Mouse (Mus musculus) embryonic stem cell, embryonic (primary cell): ENCODE data around the gene Aplp1.

Experiments
- CTCF ChIA-PET, 4 experiments: fragments of 300-600 bp in 2 of 4; fragments of 350-600 bp in 2 of 4; sonication (Branson Sonifier 250); formaldehyde crosslinking; loops; one replicate each; lab custom pipeline; 2022; ENCODE audit warnings: inconsistent platforms in 2 of 4; lab: Charles Lee
- POLR2A ChIA-PET, 4 experiments: fragments of 300-600 bp in 2 of 4; fragments of 350-600 bp in 2 of 4; sonication (Branson Sonifier 250); formaldehyde crosslinking; loops; one replicate each; lab custom pipeline; 2022; ENCODE audit warnings: antibody characterized with exemption in 4 of 4, inconsistent platforms in 1 of 4; lab: Charles Lee

The Aplp1 gene

GRCm38 (mm10) chr7:30431793-30432192, 13.5 kb downstream of the Aplp1 start:
- CTCF ChIA-PET: interaction anchor here in 1 of 4 experiments (2.1 kb wide), 1 partner anchor 100 kb away, joined by 5 read pairs; no protein-coding TSS in a partner anchor
- POLR2A ChIA-PET: interaction anchor here in 2 of 4 experiments (1.1 to 3.1 kb wide), 2 partner anchors 56 kb away, joined by 3 to 9 read pairs; no protein-coding TSS in a partner anchor

GRCm38 (mm10) chr7:30430191-30430590, 15.1 kb downstream of the Aplp1 start:
- ChIA-PET POLR2A (interaction anchor here in 2 of 4 experiments (0.6 to 1.1 kb wide), 3 partner anchors 123 to 691 kb away, joined by 3 to 4 read pairs (median 3); no protein-coding TSS in a partner anchor), CTCF (interaction anchor here in 2 of 4 experiments (0.6 to 0.8 kb wide), 2 partner anchors 25 to 62 kb away, joined by 3 to 7 read pairs; no protein-coding TSS in a partner anchor)

- CTCF ChIA-PET: interaction anchor here in 1 of 4 experiments (0.8 kb wide), 1 partner anchor 26 kb away, joined by 7 read pairs; no protein-coding TSS in a partner anchor
- POLR2A ChIA-PET: no interaction called here
These were observed 16.0 kb downstream of the Aplp1 start for GRCm38 (mm10) chr7:30429327-30429726.

- ChIA-PET POLR2A (interaction anchor here in 3 of 4 experiments (0.6 to 4.5 kb wide), 11 partner anchors 9 to 268 kb away, joined by 3 to 23 read pairs (median 3); partner anchors contain the start of genes Tyrobp (in 2 of the 3), Thap8 (in 1 of the 3) and Wdr62 (in 1 of the 3)), CTCF (interaction anchor here (0.5 to 1.8 kb wide), 8 partner anchors 10 to 91 kb away, joined by 3 to 9 read pairs (median 4); no protein-coding TSS in a partner anchor)
These were observed 22.2 kb downstream of the Aplp1 start for GRCm38 (mm10) chr7:30423071-30423641.

- ChIA-PET POLR2A (interaction anchor here in 3 of 4 experiments (0.7 to 4.5 kb wide), 12 partner anchors 9 to 295 kb away, joined by 3 to 23 read pairs (median 4); partner anchors contain the start of genes Gm49396 (in 1 of the 3), Psenen (in 1 of the 3), Thap8 (in 1 of the 3) and Tyrobp (in 1 of the 3)), CTCF (interaction anchor here in 3 of 4 experiments (0.6 to 1.8 kb wide), 4 partner anchors 10 to 90 kb away, joined by 3 to 6 read pairs (median 4); no protein-coding TSS in a partner anchor)
These were observed 22.8 kb downstream of the Aplp1 start for GRCm38 (mm10) chr7:30422560-30422959.

- POLR2A ChIA-PET: interaction anchor here in 3 of 4 experiments (0.5 to 4.5 kb wide), 22 partner anchors 8 to 296 kb away, joined by 3 to 23 read pairs (median 4); partner anchors contain the start of genes Wdr62 (in 3 of the 3), Thap8 (in 2 of the 3), Aplp1 (in 1 of the 3) and Gm49396 (in 1 of the 3)
These were observed 23.4 kb downstream of the Aplp1 start for GRCm38 (mm10) chr7:30421890-30422435.

GRCm38 (mm10) chr7:30421175-30421889, 24.0 kb downstream of the Aplp1 start, which contains the start of gene Nfkbid:
Gene Nfkbid, plus strand, starts transcription at chr7:30421732.
- ChIA-PET CTCF (interaction anchor here in 2 of 4 experiments (0.6 to 1.8 kb wide), 4 partner anchors 28 to 611 kb away, joined by 3 to 6 read pairs (median 4); no protein-coding TSS in a partner anchor), POLR2A (interaction anchor here (0.5 to 4.5 kb wide), 21 partner anchors 12 to 296 kb away, joined by 3 to 23 read pairs (median 3); partner anchors contain the start of genes Wdr62 (in 3 of the 4), Thap8 (in 2 of the 4), Aplp1 (in 1 of the 4) and Gm49396 (in 1 of the 4))

More at GRCm38 (mm10) chr7:30421890-30422435, 23.4 kb downstream of the Aplp1 start:
- CTCF ChIA-PET: interaction anchor here in 3 of 4 experiments (0.6 to 1.8 kb wide), 5 partner anchors 11 to 90 kb away, joined by 3 to 6 read pairs (median 4); no protein-coding TSS in a partner anchor

- POLR2A ChIA-PET: interaction anchor here in 2 of 4 experiments (0.8 to 4.5 kb wide), 4 partner anchors 13 to 85 kb away, joined by 3 to 23 read pairs (median 4); no protein-coding TSS in a partner anchor
These were observed 24.7 kb downstream of the Aplp1 start for GRCm38 (mm10) chr7:30420673-30421072.

GRCm38 (mm10) chr7:30419561-30420499, 25.5 kb downstream of the Aplp1 start, which contains the start of gene Hcst:
Gene Hcst, minus strand, starts transcription at chr7:30419854.
- POLR2A ChIA-PET: interaction anchor here in 2 of 4 experiments (0.8 to 4.5 kb wide), 2 partner anchors 15 to 84 kb away, joined by 3 to 23 read pairs; no protein-coding TSS in a partner anchor
- CTCF ChIA-PET: no interaction called here

More at GRCm38 (mm10) chr7:30420673-30421072, 24.7 kb downstream of the Aplp1 start:
- CTCF ChIA-PET: no interaction called here

- CTCF ChIA-PET: interaction anchor here (0.5 to 1.3 kb wide), 6 partner anchors 9 to 191 kb away, joined by 3 to 4 read pairs (median 3); no protein-coding TSS in a partner anchor
These were observed 27.5 kb downstream of the Aplp1 start for GRCm38 (mm10) chr7:30417856-30418255.

GRCm38 (mm10) chr7:30413596-30413995, 31.7 kb downstream of the Aplp1 start, which contains the start of gene Tyrobp:
Gene Tyrobp, plus strand, starts transcription at chr7:30413760.
- CTCF ChIA-PET: interaction anchor here in 2 of 4 experiments (0.7 to 1.4 kb wide), 3 partner anchors 65 to 256 kb away, joined by 3 to 4 read pairs (median 3); no protein-coding TSS in a partner anchor
- POLR2A ChIA-PET: interaction anchor here in 3 of 4 experiments (0.6 to 1.3 kb wide), 5 partner anchors 9 to 98 kb away, joined by 3 read pairs; no protein-coding TSS in a partner anchor

More at GRCm38 (mm10) chr7:30417856-30418255, 27.5 kb downstream of the Aplp1 start:
- POLR2A ChIA-PET: interaction anchor here in 1 of 4 experiments (1.5 kb wide), 1 partner anchor 8 kb away, joined by 3 read pairs; no protein-coding TSS in a partner anchor

- ChIA-PET POLR2A (interaction anchor here in 2 of 4 experiments (0.6 to 1.3 kb wide), 3 partner anchors 12 to 67 kb away, joined by 3 read pairs; no protein-coding TSS in a partner anchor), CTCF (interaction anchor here in 1 of 4 experiments (1.4 kb wide), 1 partner anchor 65 kb away, joined by 3 read pairs; no protein-coding TSS in a partner anchor)
These were observed 32.6 kb downstream of the Aplp1 start for GRCm38 (mm10) chr7:30412735-30413147.

- POLR2A ChIA-PET: interaction anchor here in 2 of 4 experiments (0.6 to 2.3 kb wide), 3 partner anchors 12 to 160 kb away, joined by 3 to 7 read pairs (median 3); no protein-coding TSS in a partner anchor
- CTCF ChIA-PET: interaction anchor here in 1 of 4 experiments (1.2 kb wide), 1 partner anchor 380 kb away, joined by 3 read pairs; no protein-coding TSS in a partner anchor
These were observed 34.3 kb downstream of the Aplp1 start for GRCm38 (mm10) chr7:30411023-30411422.

GRCm38 (mm10) chr7:30409789-30410188, 35.5 kb downstream of the Aplp1 start:
- ChIA-PET POLR2A (interaction anchor here in 2 of 4 experiments (1.3 to 2.3 kb wide), 3 partner anchors 9 to 35 kb away, joined by 3 to 7 read pairs (median 3); no protein-coding TSS in a partner anchor), CTCF (interaction anchor here in 3 of 4 experiments (0.7 to 1.1 kb wide), 3 partner anchors 46 to 78 kb away, joined by 3 read pairs; no protein-coding TSS in a partner anchor)

GRCm38 (mm10) chr7:30408639-30409038, 36.7 kb downstream of the Aplp1 start:
- POLR2A ChIA-PET: interaction anchor here in 2 of 4 experiments (0.8 to 2.3 kb wide), 3 partner anchors 10 to 17 kb away, joined by 3 to 7 read pairs (median 4); no protein-coding TSS in a partner anchor
- CTCF ChIA-PET: interaction anchor here in 2 of 4 experiments (0.7 to 1.7 kb wide), 2 partner anchors 76 to 149 kb away, joined by 3 to 4 read pairs; no protein-coding TSS in a partner anchor
